Mouse (Mus musculus): Measurements from ENCODE around the gene Cnnm2.

GRCm38 (mm10) chr19:46762992-46763342 is 1.6 kb downstream of the Cnnm2 start:
- no peak for TF ChIP-seq ZC3H11A (IDR thresholded peaks at IDR 0.05; ENCODE audit: low read depth, low read length)
- no peak for TF ChIP-seq CHD2 (IDR thresholded peaks at IDR 0.05; ENCODE audit: low read length)
- TF ChIP-seq MAX (IDR thresholded peaks at IDR 0.05; ENCODE audit: low read length): no peak
- TF ChIP-seq KAT2A (conservative IDR thresholded peaks at IDR 0.05; ENCODE audit: low read depth, low read length): no peak
- TF ChIP-seq GABPA (IDR thresholded peaks at IDR 0.05; ENCODE audit: low read depth, low read length): no peak
- no peak for TF ChIP-seq CTCF (IDR thresholded peaks at IDR 0.05 in 2 of 3, conservative IDR thresholded peaks at IDR 0.05 in 1 of 3; ENCODE audit: control insufficient read depth in 1 of 3, insufficient read depth in 1 of 3, low read depth in 2 of 3, low read length in 3 of 3, poor library complexity in 1 of 3, severe bottlenecking in 1 of 3)
- TF ChIP-seq EP300 (IDR thresholded peaks at IDR 0.05; ENCODE audit: low read depth in 1 of 2, low read length in 2 of 2): no peak
- 0 out of 4 replicates have a peak, but pooled peaks of 1 of the 2 experiments have one; percentile 10 for TF ChIP-seq POLR2A (IDR thresholded peaks at IDR 0.05; ENCODE audit: control insufficient read depth in 1 of 2, insufficient read depth in 1 of 2, low read depth in 1 of 2, low read length in 2 of 2, poor library complexity in 1 of 2)
- no peak for TF ChIP-seq POLR2AphosphoS5 (IDR thresholded peaks at IDR 0.05; ENCODE audit: borderline replicate concordance, low read depth, low read length)
- TF ChIP-seq MAZ (IDR thresholded peaks at IDR 0.05; ENCODE audit: low read depth, low read length): no peak
